Mouse (Mus musculus): ENCODE measurements around the gene Zswim1. TPM values are rescaled to one million over a fixed set of nuclear protein-coding genes. Genes with fewer than 3 reads are reported as not detected.

The Zswim1 gene
- polyA plus RNA-seq, 1 experiment from 2014 or later, result 23.9 TPM

DNA sequence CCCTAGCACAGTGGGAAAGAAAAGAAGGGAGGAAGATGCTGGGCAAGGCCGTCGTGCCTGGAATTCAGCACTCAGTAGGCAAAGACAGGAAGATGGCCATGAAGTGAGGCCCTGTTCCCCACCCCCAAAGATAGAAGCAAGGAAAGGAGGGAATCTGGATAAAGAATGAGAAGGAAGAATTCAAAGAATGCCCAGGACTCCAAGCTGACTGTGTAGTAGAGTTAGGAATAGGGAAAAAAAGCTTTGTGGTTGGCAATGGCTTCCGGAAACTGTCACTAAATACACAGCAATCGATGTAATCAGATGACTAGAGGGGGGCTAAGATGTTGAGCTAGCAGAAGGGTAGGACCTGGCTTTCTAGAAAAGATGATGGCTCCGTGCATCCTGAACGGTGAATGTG lies 5.3 kb upstream of the Zswim1 start:
- no peak overlapping the region for H3K27ac ChIP-seq
- ATAC-seq (ENCODE audit: low FRiP score), result no peak
- no peaks in the 10 kb centered on the region for H3K9me3 ChIP-seq
- H3K36me3 ChIP-seq, result peaks cover 47% of the 10 kb centered on the region
- H3K4me2 ChIP-seq, result no peak overlapping the region
- H3K4me1 ChIP-seq (replicated peaks), result peaks cover 5% of the 10 kb centered on the region
- H3K9ac ChIP-seq, result no peak overlapping the region
- H3K4me3 ChIP-seq, result no peak overlapping the region
- H3K27me3 ChIP-seq, result no peaks in the 10 kb centered on the region
- 83% methylated on average over 6 of the region's 6 CpGs for WGBS

DNA sequence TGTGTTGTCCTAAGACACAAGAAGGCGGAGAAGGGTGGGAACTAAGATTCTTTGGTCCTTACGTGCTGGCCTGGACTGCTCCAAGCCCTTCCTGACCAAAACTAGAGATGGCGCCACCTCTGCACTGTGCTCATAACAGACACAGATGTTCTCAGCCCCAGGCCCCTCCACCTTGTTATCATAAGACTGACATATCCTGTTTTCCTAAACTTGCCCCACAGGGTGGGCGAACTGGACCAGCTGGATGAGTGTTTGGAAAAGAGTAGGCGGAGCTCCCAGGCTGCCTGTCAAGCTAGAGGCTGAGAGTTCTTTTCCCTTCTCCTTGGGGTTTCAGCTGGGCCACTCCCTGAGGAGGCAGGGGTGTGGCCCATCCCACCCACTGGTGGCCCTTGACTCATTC lies 4.8 kb upstream of the Zswim1 start:
- Histone ChIP-seq H3K9ac (no peak overlapping the region), H3K27me3 (no peaks in the 10 kb centered on the region), H3K27ac (no peak overlapping the region), H3K4me3 (no peak overlapping the region), H3K9me3 (no peaks in the 10 kb centered on the region), H3K36me3 (peaks cover 45% of the 10 kb centered on the region), H3K4me1 (replicated peaks) (peaks cover 9% of the 10 kb centered on the region), H3K4me2 (no peak overlapping the region)
- WGBS, result 75% methylated on average over 5 of the region's 5 CpGs
- no peak for ATAC-seq (ENCODE audit: low FRiP score)

DNA sequence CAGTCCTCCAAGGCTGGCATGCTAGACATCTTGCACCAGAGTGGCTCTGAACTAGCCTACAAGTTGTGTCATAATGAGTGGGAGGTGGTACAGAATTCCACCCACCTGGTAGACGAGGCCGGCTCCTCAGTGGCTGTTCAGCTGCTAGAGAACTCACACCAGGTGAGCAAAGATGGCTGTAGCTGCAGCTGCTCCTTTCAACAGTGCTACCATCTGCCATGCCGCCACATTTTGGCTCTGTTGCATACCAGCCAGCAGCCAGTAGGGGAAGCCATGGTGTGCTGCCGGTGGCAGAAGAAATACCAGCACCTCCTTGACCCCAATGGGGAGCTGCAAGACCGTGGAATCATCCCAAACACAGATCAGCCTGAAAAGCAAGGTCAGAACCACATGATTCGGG lies 1.4 kb upstream of the Zswim1 start:
- WGBS, result 85% methylated on average over 6 of the region's 6 CpGs
- Histone ChIP-seq H3K9me3 (no peaks in the 10 kb centered on the region), H3K4me2 (no peak overlapping the region), H3K27ac (no peak overlapping the region), H3K36me3 (peaks cover 42% of the 10 kb centered on the region), H3K9ac (no peak overlapping the region; the same call in 1 of the 2 replicates), H3K4me3 (no peak overlapping the region), H3K27me3 (no peaks in the 10 kb centered on the region), H3K4me1 (replicated peaks) (peaks cover 23% of the 10 kb centered on the region)
- ATAC-seq (ENCODE audit: low FRiP score), result no peak

DNA sequence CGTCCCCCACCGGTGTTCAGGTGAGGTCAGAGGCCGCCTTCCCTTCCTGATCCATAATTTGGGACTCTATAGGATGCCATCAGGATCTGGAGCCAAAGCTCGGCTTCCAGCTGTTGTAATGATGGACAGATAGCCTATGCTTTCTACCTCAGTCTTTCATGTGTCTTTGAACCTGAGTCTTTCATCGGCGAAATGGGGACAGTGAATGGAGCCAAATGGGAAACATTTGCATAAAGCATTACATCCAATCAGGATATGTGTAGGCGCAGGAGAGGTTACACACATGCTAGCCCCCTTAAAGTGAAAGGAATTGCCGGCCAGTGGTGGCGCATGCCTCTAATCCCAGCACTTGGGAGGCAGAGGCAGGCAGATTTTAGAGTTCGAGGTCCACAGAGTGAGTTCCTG lies 697 bp downstream of the Zswim1 start:
- peak overlapping the region; percentile 81 for H3K9ac ChIP-seq
- peak overlapping the region; percentile 72 for H3K4me3 ChIP-seq
- no peaks in the 10 kb centered on the region for H3K9me3 ChIP-seq
- H3K27me3 ChIP-seq, result no peaks in the 10 kb centered on the region
- peak overlapping the region; percentile 94 for H3K27ac ChIP-seq
- peak overlapping the region; percentile 56 for H3K4me2 ChIP-seq
- peaks cover 63% of the 10 kb centered on the region for H3K36me3 ChIP-seq
- ATAC-seq (ENCODE audit: low FRiP score), result peak; percentile 74
- 4% methylated on average over 10 of the region's 10 CpGs for WGBS
- H3K4me1 ChIP-seq (replicated peaks), result peaks cover 24% of the 10 kb centered on the region

DNA sequence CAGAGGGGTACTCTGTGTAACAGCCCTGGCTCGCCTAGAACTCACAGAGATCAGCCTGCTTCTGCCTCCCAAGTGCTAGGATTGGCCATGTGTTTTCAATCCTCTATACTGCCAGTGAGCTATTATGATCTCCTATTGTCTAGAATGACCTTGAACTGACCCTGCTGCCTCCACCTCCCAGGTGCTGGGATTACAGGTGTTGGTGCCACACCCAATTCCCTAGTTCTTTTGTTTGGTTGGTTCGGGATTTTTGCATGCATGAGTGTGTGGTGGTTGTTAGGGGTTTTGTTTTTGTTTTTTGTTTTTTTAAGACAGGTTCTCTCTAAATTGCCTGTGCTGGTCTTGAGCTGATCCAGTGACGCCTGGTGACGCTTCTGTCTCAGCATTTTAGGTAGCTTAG lies 1.5 kb downstream of the Zswim1 start:
- H3K9ac ChIP-seq, result 0 out of 2 replicates have a peak overlapping the region, but pooled peaks have one; percentile 8
- 95% methylated on average over 4 of the region's 4 CpGs for WGBS
- no peaks in the 10 kb centered on the region for H3K9me3 ChIP-seq
- ATAC-seq (ENCODE audit: low FRiP score), result no peak
- peaks cover 70% of the 10 kb centered on the region for H3K36me3 ChIP-seq
- H3K4me3 ChIP-seq, result peak overlapping the region; percentile 72
- H3K27me3 ChIP-seq, result no peaks in the 10 kb centered on the region
- no peak overlapping the region for H3K27ac ChIP-seq
- peaks cover 24% of the 10 kb centered on the region for H3K4me1 ChIP-seq (replicated peaks)
- peak overlapping the region; percentile 56 for H3K4me2 ChIP-seq

DNA sequence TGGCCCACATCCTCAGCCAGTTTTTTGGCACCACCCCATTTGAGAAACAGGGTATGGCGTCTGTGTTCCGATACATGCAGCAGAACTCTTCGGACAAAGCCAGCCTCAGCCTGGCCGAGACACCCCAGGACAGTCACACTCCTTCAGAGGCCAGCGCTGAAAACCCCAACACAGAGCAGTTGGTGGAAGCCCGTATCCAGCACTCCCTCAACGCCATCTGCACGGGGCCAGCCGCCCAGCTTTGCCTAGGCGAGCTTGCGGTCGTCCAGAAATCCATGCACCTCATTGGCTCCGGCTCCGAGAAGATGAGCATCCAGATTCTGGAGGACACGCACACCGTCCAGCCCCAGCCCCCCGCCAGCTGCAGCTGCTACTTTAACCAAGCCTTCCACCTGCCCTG lies 3.0 kb downstream of the Zswim1 start:
- no peaks in the 10 kb centered on the region for H3K27me3 ChIP-seq
- no peak overlapping the region for H3K27ac ChIP-seq
- peaks cover 61% of the 10 kb centered on the region for H3K36me3 ChIP-seq
- 95% methylated on average over 17 of the region's 17 CpGs for WGBS
- peaks cover 24% of the 10 kb centered on the region for H3K4me1 ChIP-seq (replicated peaks)
- H3K9ac ChIP-seq, result no peak overlapping the region
- no peak for ATAC-seq (ENCODE audit: low FRiP score)
- H3K4me3 ChIP-seq, result no peak overlapping the region
- no peaks in the 10 kb centered on the region for H3K9me3 ChIP-seq
- H3K4me2 ChIP-seq, result no peak overlapping the region

DNA sequence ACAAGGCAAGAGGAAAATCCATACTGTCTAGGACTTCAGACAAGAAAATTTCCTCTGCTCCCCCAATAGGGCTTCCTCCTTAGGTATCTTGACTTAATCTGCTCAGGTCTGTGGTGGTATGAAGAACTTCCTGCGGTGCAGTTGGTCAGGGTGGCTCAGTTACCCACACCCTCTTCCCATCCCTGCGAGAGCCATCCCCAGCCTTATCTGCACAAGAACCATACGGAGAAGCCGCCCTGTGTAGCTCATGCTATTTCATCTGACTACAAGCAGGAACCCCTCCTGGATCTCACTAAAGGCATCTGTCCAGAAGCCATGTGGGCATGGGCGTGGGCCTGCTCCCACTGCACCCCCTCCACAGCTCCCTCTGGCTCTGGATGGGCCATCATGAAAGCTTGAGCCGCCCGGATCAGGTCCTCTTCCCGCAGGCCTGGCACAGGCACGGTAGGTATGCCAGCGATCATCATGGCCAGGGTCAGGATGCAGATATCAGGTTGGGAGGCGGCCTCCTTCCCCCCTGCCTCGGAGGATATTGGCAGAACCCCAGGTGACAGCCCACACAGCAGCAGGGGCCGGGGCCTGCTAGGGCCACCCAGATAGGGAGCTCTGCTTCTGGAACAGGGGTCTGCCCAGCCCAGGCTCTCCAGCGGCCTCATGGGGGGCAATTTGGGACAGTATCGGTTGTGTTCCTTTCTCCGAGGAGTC lies 4.8 kb downstream of the Zswim1 start:
- 86% methylated on average over 16 of the region's 16 CpGs for WGBS
- no peaks in the 10 kb centered on the region for H3K9me3 ChIP-seq
- no peaks in the 10 kb centered on the region for H3K27me3 ChIP-seq
- no peak overlapping the region for H3K27ac ChIP-seq
- H3K4me3 ChIP-seq, result no peak overlapping the region
- 0 out of 2 replicates have a peak overlapping the region, but pooled peaks have one; percentile 43 for H3K9ac ChIP-seq
- no peak for ATAC-seq (ENCODE audit: low FRiP score)
- peaks cover 18% of the 10 kb centered on the region for H3K4me1 ChIP-seq (replicated peaks)
- H3K4me2 ChIP-seq, result no peak overlapping the region
- peaks cover 47% of the 10 kb centered on the region for H3K36me3 ChIP-seq

DNA sequence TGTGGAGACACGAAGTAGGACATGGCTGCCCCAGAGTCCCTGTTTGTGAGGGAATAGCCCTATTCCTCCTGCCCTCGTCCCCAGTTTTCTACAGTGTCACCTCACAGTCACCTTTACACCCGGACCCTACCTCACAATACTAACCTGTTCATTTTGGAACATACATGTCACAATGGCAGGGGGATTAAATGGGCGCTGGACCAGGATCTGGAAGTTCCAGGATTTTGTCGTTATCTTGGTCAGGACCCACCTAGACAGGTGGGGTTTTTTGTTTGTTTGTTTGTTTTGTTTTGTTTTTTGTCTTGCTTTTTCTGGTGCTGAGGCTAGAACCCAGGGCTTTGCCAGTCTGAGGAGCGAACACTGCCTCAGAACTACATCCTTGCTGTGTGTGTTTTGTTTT lies 6.0 kb downstream of the Zswim1 start, which contains the start of gene Spata25:
Spata25 (minus strand) TSS at position 101 of the 400 bp plus-strand sequence.
- H3K27ac ChIP-seq, result no peak within 1 kb of the TSS
- no peak within 1 kb of the TSS for H3K4me3 ChIP-seq
- H3K9ac ChIP-seq, result 0 out of 2 replicates have a peak within 1 kb of the TSS, but pooled peaks have one; percentile 43
- no peak within 1 kb of the TSS for H3K4me2 ChIP-seq
- no peak for ATAC-seq (ENCODE audit: low FRiP score)
- 89% methylated on average over 6 of the region's 6 CpGs for WGBS
- H3K4me1 ChIP-seq (replicated peaks), result peaks cover 21% of the 10 kb centered on the region
- peaks cover 47% of the 10 kb centered on the region for H3K36me3 ChIP-seq
- H3K27me3 ChIP-seq, result no peaks in the 10 kb centered on the region
- no peaks in the 10 kb centered on the region for H3K9me3 ChIP-seq

DNA sequence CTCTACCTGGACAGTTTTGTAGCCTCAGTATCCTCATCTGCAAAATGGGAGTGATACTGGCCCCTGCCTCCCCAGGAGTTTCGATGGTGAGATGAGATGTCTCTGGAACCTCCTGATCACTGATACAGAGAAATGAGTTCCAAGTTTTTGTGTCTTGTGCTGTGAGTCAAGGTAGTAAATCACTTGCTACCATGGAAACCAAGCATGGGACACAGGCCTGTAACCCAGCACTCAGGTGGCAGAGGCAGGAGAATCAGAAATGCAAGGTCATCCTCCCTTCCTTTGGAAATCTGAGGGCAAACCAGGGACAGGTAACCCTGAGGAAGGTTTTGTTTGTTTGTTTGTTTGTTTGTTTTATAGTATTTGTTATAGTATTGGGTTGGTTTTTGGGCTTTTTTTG lies 6.6 kb downstream of the Zswim1 start:
- no peak overlapping the region for H3K27ac ChIP-seq
- no peak overlapping the region for H3K9ac ChIP-seq
- H3K4me1 ChIP-seq (replicated peaks), result peaks cover 17% of the 10 kb centered on the region
- 93% methylated on average over 1 of the region's 1 CpGs for WGBS
- H3K9me3 ChIP-seq, result no peaks in the 10 kb centered on the region
- H3K27me3 ChIP-seq, result no peaks in the 10 kb centered on the region
- H3K36me3 ChIP-seq, result peaks cover 47% of the 10 kb centered on the region
- H3K4me2 ChIP-seq, result no peak overlapping the region
- H3K4me3 ChIP-seq, result no peak overlapping the region
- no peak for ATAC-seq (ENCODE audit: low FRiP score)

DNA sequence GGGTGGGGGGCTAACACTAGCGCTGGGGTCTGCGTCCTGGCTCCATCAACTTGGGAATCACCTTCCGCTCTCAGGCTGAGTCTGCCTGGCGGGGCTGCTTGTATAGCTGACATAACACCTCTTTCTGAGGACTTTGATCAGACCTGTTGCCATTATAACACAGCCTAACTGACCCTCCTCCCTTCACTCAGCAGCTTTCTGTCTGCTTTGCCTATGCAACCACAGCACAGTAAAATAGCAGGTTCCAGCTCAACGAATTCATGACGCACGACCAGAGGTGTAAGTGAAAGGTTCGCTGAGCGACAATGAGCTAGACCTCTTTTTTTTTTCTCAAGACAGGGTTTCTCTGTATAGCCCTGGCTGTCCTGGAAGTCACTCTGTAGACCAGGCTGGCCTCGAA lies 8.5 kb downstream of the Zswim1 start:
- H3K9me3 ChIP-seq, result no peaks in the 10 kb centered on the region
- H3K4me2 ChIP-seq, result no peak overlapping the region
- ATAC-seq (ENCODE audit: low FRiP score), result no peak
- no peak overlapping the region for H3K27ac ChIP-seq
- WGBS, result 87% methylated on average over 10 of the region's 10 CpGs
- peaks cover 28% of the 10 kb centered on the region for H3K4me1 ChIP-seq (replicated peaks)
- no peak overlapping the region for H3K4me3 ChIP-seq
- H3K27me3 ChIP-seq, result no peaks in the 10 kb centered on the region
- H3K9ac ChIP-seq, result no peak overlapping the region
- peaks cover 30% of the 10 kb centered on the region for H3K36me3 ChIP-seq

DNA sequence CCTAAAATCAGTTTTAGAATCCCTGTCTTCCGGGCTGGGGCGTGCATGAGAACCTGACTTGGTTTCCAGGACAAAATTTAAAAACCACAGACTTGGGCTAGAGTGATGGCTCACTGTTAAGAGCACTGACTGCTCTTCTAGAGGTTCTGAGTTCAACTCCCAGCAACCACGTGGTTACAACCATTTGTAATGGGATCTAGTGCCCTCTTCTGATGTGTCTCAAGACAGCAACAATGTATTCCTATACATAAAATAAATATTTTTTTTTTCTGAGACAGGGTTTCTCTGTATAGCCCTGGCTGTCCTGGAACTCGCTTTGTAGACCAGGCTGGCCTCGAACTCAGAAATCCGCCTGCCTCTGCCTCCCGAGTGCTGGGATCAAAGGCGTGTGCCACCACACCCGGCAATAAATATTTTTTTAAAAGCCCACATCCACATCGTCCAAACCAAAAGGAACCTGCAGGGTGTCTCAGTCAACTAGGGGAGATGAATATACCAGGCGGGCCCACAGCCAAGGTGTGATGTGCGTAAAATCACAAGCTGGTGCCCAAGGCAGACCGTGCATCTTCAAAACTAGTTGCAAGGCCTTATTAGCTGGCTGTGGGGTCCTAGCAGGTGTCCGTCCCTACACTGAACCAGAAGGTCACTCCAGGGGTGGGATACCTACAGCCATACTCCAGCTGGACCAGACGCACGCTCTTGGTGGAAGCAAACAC lies 9.7 kb downstream of the Zswim1 start:
- Histone ChIP-seq H3K4me1 (replicated peaks) (peaks cover 27% of the 10 kb centered on the region), H3K27ac (peak overlapping the region; percentile 73), H3K36me3 (peaks cover 30% of the 10 kb centered on the region), H3K9ac (peak overlapping the region; percentile 83), H3K27me3 (no peaks in the 10 kb centered on the region), H3K9me3 (no peaks in the 10 kb centered on the region), H3K4me2 (peak overlapping the region; percentile 98), H3K4me3 (peak overlapping the region; percentile 69)
- no peak; the same call in 1 of the 2 replicates for ATAC-seq (ENCODE audit: low FRiP score)
- 62% methylated on average over 16 of the region's 16 CpGs for WGBS

DNA sequence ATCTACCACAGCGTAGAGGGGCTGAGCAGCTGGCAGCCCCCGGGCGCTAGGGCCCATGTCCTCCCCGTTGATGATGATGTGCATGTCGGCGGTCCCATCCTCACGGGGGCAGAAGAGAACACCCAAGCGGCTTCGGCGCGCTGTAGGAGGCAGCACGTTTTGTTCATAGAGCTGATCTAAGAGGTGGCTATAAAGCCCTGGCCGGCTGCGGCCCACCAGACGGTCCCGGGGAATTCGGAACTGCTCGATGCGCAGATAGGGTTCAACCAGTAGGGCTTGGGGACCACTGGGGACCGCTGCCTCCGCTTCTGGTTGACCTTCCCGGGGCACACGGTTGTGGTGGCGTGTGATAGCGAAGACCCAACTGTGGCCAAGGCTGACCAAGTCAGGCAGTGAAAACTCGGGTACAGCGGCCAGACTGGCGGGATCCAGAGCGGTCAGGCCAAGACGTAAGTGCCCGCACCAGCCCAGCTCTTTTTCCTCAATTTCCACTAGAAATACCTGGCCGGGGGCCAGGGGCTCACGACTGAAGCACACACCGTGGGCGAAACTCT lies 10.3 kb downstream of the Zswim1 start, which contains the start of gene Ctsa:
Ctsa (plus strand) TSS at position 126 of the 554 bp plus-strand sequence.
- H3K27me3 ChIP-seq, result no peaks in the 10 kb centered on the region
- peak within 1 kb of the TSS; percentile 83 for H3K9ac ChIP-seq
- no peaks in the 10 kb centered on the region for H3K9me3 ChIP-seq
- peak within 1 kb of the TSS; percentile 69 for H3K4me3 ChIP-seq
- peak within 1 kb of the TSS; percentile 98 for H3K4me2 ChIP-seq
- H3K27ac ChIP-seq, result peak within 1 kb of the TSS; percentile 73
- peaks cover 28% of the 10 kb centered on the region for H3K36me3 ChIP-seq
- WGBS, result 2% methylated on average over 35 of the region's 35 CpGs
- H3K4me1 ChIP-seq (replicated peaks), result peaks cover 27% of the 10 kb centered on the region
- ATAC-seq (ENCODE audit: low FRiP score), result peak; percentile 62
